Mouse (Mus musculus) cerebellum, postnatal 25 days (tissue): ENCODE measurements around the gene Slc18b1.

Experiments used
- DNase-seq, 2 experiments: peaks; one replicate each; pipeline ENCODE4 v3.0.0; 2021; ENCODE audit warnings: mixed read lengths in 2 of 2

The Slc18b1 gene

DNA sequence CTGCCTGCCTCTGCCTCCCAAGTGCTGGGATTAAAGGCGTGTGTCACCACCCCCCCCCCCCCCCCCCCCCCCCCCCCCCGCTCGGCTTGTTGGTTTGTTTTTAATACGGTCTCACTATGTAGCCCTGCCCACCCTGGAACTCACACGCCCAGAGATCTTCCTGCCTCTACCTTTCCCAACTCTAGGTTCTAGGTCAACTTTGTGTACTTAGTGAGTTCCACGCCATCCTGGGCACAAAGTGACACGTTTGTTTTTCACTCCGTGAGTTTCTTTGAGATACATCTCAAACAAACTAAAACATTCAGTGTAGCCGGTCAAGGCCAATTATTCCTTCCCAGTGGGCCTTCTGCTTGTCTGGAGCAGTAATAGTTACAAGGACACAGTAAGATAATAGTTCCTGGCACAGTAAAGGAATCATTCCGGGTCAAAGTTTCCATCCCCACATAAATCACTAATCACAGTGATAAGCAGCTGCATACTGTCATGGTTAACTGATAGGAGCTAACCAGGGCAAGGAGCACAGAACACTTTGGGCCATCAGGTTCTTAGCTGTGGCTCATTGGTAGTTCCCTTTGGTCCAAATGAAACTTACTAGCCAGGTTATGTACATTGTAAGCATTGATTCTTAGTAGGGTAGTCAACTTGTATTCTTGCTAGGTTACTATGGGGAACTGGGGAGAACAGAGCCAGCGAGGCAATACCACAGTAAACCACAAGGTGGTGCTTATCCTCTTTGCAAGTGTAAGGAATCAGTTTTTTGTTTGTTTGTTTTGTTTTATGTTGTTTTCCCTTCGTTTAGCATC is 15.1 kb downstream of the Slc18b1 start:
- peak; percentile 60 to 85 for DNase-seq

DNA sequence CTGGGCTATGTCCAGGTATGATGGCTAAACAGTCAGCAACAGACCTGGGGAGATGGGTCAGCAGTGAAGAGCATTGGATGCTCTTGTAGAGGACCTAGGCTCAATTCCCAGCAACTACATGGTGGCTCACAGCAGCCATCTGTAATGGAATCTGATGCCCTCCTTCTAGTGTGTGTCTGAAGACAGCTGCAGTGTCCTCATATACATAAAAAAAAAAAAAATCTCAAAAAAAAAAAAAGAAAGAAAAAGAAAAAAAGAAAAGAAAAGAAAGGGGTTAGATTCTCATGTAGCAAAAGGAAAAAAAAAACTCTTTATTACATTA is 15.6 kb downstream of the Slc18b1 start:
- no peak for DNase-seq

GRCm38 (mm10) chr10:23812852-23813766 is 16.3 kb downstream of the Slc18b1 start:
- DNase-seq, result no peak

- DNase-seq, result peak; percentile 78 to 86
Observed at GRCm38 (mm10) chr10:23815168-23815567, 18.4 kb downstream of the Slc18b1 start.

DNA sequence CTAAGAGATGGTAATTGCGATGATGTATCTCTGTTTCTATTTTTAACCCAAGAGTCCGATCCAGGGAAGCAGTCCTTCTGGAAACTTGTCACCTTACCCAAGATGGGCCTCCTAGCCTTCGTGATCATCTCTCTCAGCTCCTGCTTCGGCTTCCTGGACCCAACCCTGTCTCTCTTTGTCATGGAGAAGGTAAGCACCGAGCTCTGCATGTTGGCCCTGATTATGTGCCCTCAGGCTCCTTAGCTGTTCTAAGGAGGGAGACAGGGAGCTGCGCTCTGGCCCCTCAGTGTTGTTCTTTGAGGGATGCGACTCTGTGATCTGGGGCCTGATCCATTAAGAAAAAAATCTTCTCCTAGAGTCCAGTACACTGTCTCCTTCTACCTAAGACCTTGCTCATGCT is 19.5 kb downstream of the Slc18b1 start:
- DNase-seq, result no peak

DNA sequence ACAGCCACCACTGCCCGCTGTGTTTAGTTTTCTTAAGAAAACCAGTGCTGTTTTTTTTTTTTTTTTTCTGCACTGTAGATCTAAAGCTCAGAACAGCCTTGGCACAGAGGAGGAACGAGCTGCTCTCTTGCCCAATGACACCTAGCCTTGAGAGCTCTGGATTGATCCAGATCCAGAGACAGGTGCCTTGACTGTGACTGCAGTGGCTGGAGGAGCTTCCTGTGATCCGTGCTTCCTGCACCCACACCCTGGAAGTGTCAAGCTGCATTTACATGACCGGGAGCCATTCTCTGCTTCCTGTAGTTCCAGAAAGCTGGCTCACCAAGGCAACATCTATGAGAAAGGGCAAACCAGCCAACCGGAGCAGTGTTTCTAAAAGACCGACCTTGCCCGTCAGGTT is 29.7 kb downstream of the Slc18b1 start:
- DNase-seq, result no peak

- DNase-seq, result no peak
Observed at GRCm38 (mm10) chr10:23836003-23836964, 39.5 kb downstream of the Slc18b1 start.

GRCm38 (mm10) chr10:23837115-23837514 is 40.3 kb downstream of the Slc18b1 start:
- no peak for DNase-seq

DNA sequence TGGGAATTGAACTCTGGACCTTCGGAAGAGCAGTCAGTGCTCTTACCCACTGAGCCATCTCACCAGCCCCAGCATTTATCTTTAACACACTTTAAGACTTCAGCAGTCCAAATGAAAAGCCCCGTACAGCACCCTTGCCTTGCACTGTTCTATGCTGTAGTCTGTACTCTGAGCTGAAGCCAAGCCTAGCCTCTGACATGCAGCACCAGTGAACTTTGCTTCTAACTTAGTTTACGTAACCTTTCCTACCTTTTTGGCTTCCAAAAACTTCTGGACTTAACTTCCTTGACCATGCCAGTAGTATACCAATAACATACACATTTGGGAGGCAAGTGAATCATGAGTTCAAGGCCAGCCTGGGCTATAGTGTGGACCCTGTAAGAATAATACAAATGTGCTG is 42.1 kb downstream of the Slc18b1 start:
- no peak for DNase-seq

- no peak for DNase-seq
Observed at GRCm38 (mm10) chr10:23839368-23839767, 42.6 kb downstream of the Slc18b1 start.

DNA sequence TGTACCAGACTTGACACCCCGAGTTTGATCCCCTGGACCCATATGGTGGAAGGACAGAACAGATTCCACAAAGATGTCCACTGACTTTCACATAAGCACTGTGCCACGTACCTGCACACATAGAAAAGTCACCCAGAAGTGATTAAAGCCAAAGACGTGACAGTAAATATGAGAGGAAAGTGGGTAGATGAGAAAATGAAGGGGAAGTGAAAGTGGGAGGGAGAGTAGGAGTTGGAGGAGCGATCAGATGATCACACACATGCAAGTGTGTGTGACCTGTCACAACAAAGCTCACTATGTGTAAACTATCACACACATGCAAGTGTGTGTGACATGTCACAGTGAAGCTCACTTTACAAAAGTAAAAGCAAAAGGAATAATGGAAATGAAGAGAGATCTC is 43.7 kb downstream of the Slc18b1 start:
- DNase-seq, result no peak

DNA sequence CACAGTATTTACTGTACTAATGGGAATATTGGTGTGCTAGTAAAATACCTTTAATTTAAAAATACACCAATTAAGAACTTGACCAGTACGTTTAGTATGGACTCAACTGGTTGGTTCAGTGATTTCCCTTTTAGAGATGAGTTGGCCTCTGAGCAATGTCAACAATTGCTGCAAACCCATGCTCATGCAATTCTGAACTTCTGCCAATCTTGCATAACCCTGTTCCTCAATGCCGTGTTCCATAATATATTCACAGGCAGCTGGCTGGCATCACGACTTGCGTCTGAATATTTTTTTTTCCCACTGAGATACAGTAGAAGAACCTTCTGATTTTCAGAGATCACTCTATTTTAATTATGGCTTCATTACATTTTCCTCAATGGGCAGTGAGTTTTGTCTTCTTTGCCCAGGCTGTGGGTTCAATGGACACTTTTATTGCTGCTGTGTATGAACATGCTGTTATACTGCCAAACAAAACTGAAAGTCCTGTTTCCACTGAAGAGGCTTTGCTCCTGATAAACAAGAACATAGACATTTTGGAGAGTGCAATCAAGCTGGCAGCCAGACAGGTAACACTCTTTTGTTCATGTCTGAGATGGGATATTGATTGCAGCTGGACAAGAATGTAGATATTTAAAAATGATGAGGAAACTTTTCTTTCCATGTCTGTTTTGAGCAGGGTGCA is 54.6 kb downstream of the Slc18b1 start, which contains the start of gene Vnn3:
Gene Vnn3, plus strand, starts transcription at position 235 of the 685 bp plus-strand sequence.
- no peak for DNase-seq

DNA sequence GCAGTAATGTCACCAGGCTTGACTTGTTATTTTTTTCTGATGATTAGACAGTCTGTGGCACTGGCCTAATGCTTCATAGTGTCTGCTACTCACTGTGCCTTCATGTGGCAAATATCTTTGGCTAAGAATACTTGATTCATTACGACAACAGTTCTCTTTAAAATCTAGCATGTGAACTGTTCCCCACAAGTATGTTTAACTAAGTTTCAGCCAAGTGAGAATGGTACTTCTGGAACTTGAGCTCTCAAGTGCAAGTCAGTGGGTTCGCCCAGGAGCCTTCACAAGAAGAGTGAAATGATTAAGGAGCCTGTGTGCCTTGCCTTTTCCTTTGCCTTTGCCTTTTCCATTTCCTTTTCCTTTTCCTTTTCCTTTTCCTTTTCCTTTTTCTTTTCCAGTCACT is 55.3 kb downstream of the Slc18b1 start:
- DNase-seq, result no peak

DNA sequence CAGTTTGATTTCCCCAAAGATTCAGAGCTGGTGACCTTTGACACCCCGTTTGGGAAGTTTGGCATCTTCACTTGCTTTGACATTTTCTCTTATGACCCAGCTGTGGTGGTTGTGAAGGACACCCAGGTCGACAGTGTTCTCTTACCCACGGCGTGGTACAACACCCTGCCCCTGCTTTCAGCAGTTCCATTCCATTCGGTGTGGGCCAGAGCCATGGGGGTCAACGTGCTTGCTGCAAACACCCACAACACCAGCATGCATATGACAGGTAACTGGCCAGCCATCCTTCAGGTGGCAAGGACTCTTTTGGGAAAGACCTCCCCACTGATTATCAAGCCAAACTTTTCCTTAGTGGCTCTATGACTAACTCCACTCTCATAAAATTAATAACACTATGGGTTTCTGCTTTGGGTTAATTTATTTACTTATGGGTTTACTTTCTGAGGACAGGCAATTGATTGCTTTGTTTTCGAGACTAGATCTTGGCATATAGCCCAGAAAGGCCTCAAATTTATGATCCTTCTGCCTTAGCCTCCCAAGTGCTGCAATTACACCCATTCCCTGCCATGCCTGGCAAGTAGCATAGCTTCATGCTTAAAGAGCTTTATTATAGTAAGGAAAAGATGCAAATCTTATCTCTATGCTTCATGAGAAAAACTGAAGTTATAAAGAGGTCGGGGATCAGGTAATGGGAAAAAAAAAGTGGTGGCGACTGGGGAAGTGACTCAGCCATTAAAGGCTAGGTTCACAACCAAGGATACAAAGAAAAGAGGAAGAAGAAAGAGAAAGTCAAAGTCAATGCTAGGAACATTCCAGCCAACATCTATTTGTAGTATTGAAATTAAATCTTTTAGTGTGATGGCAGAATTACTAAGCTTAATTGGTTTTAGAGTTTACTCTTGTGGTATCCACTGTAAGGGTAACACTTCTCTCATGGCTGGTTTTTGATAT is 67.9 kb downstream of the Slc18b1 start:
- no peak for DNase-seq
